In the genomic region with DNA sequence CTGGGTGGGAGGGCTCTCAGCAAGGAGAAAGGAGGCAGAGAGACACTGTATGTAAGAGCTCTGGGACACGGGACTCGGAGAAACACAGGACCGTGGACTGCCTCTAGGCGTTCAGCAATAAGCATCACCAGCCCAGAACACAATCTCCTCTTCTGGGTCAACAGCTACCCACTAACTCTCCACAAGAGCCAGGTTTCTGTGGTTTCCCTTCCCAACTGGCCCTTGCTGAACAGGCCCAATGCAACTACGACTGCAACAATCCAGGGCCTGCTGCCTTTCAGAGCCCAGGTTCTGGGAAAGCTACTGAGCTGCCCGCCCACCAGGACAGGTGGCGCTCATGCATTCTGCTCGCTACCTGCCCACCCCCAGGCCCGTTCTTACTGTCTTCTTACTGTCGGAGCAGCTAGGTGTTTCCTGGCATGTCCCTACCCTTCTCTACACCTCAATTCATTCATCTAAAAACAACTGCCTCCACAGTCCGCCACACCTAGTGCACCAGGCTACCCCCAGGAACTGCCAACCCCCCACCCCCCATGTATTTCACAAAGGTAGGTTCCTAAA, we compare ENCODE assay signal across 8 mouse cellular contexts. TPM values are rescaled to one million over a fixed set of nuclear protein-coding genes. Genes with fewer than 3 reads are reported as not detected.
DNase-seq lines count a peak whose midpoint lies in the region; ATAC-seq and TF ChIP-seq lines count a peak whose summit lies in the region.

No protein-coding gene starts in this region.

- DNase-seq in kidney, adult 11 months, result no peak
- DNase-seq in c-Kit-positive CD71-positive TER-119-positive erythroid progenitor cells, embryonic 14.5 days (ENCODE audit: low spot score), result no peak
- no peak for DNase-seq in urinary bladder, postnatal 10 days (ENCODE audit: low spot score)
- DNase-seq in layer of hippocampus, postnatal 14 days (ENCODE audit: low spot score in 2 of 2), result no peak

- H3K4me1 ChIP-seq in kidney, embryonic 15.5 days, result peaks cover 23% of the 10 kb centered on the region
- H3K4me1 ChIP-seq in bone marrow, adult 2 months (ENCODE audit: control insufficient read depth, insufficient read depth, low read length), result no peaks in the 10 kb centered on the region; the same call in 1 of the 2 replicates
- peaks cover 17% of the 10 kb centered on the region for H3K4me1 ChIP-seq in forebrain, embryonic 15.5 days
- peaks cover 27% of the 10 kb centered on the region for H3K4me1 ChIP-seq in liver, embryonic 16.5 days (ENCODE audit: control insufficient read depth, low read depth, low read length)

- 74% methylated on average over 11 of the region's 11 CpGs for WGBS in kidney, embryonic 15.5 days
- 72% methylated on average over 11 of the region's 11 CpGs for WGBS in bone marrow, adult 2 months
- 77% methylated on average over 11 of the region's 11 CpGs for WGBS in forebrain, embryonic 15.5 days
- WGBS in liver, embryonic 16.5 days (ENCODE audit: insufficient replicate concordance), result 71% methylated on average over 11 of the region's 11 CpGs

- peak overlapping the region; percentile 78 for H3K27ac ChIP-seq in kidney, embryonic 15.5 days
- peak overlapping the region; percentile 94 for H3K27ac ChIP-seq in bone marrow, adult 2 months (ENCODE audit: control insufficient read depth, insufficient read depth, low read depth, low read length, poor library complexity)
- peak overlapping the region; percentile 55; the same call in 1 of the 2 replicates for H3K27ac ChIP-seq in forebrain, embryonic 15.5 days (replicated peaks)
- H3K27ac ChIP-seq in liver, embryonic 16.5 days (ENCODE audit: low read length), result peak overlapping the region; percentile 96

- TF ChIP-seq CTCF in bone marrow, adult 2 months (IDR thresholded peaks at IDR 0.05; ENCODE audit: control insufficient read depth, insufficient read depth, low read length), result no peak

- no peaks in the 10 kb centered on the region for H3K36me3 ChIP-seq in kidney, embryonic 15.5 days
- H3K36me3 ChIP-seq in forebrain, embryonic 15.5 days, result 0 out of 2 replicates have a peak, but pooled peaks cover 3% of the 10 kb centered on the region
- H3K36me3 ChIP-seq in liver, embryonic 16.5 days (ENCODE audit: control insufficient read depth, insufficient read depth), result no peaks in the 10 kb centered on the region

- H3K27me3 ChIP-seq in kidney, embryonic 15.5 days, result peaks cover 19% of the 10 kb centered on the region
- no peaks in the 10 kb centered on the region for H3K27me3 ChIP-seq in forebrain, embryonic 15.5 days
- H3K27me3 ChIP-seq in liver, embryonic 16.5 days (ENCODE audit: control insufficient read depth, insufficient read depth, low read depth, low read length), result peaks cover 5% of the 10 kb centered on the region

- no peak for ATAC-seq in kidney, embryonic 15.5 days (replicated peaks; ENCODE audit: low FRiP score)
- no peak for ATAC-seq in forebrain, embryonic 15.5 days (replicated peaks)
- no peak for ATAC-seq in liver, embryonic 16.5 days (ENCODE audit: low read depth)

- H3K4me3 ChIP-seq in kidney, embryonic 15.5 days (replicated peaks), result peak overlapping the region; percentile 64
- H3K4me3 ChIP-seq in bone marrow, adult 2 months (replicated peaks; ENCODE audit: control insufficient read depth, low read depth, low read length), result peak overlapping the region; percentile 67
- peak overlapping the region; percentile 66 for H3K4me3 ChIP-seq in forebrain, embryonic 15.5 days
- peak overlapping the region; percentile 72 for H3K4me3 ChIP-seq in liver, embryonic 16.5 days (ENCODE audit: low read depth, low read length)

- H3K4me2 ChIP-seq in kidney, embryonic 15.5 days, result peak overlapping the region; percentile 84
- H3K4me2 ChIP-seq in forebrain, embryonic 15.5 days (replicated peaks), result peak overlapping the region; percentile 91
- peak overlapping the region; percentile 88 for H3K4me2 ChIP-seq in liver, embryonic 16.5 days (ENCODE audit: low read depth, low read length)

- no peaks in the 10 kb centered on the region for H3K9me3 ChIP-seq in kidney, embryonic 15.5 days (replicated peaks)
- H3K9me3 ChIP-seq in forebrain, embryonic 15.5 days, result no peaks in the 10 kb centered on the region
- no peaks in the 10 kb centered on the region for H3K9me3 ChIP-seq in liver, embryonic 16.5 days (replicated peaks; ENCODE audit: control insufficient read depth, low read length)

- peak overlapping the region; percentile 35; the same call in 1 of the 2 replicates for H3K9ac ChIP-seq in kidney, embryonic 15.5 days
- H3K9ac ChIP-seq in forebrain, embryonic 15.5 days (replicated peaks), result peak overlapping the region; percentile 56
- H3K9ac ChIP-seq in liver, embryonic 16.5 days (ENCODE audit: low read depth, low read length), result peak overlapping the region; percentile 92

- TF ChIP-seq POLR2A in bone marrow, adult 2 months (IDR thresholded peaks at IDR 0.05; ENCODE audit: borderline replicate concordance, control insufficient read depth, low read depth, low read length), result no peak

RNA-seq across cellular contexts. Expression of a gene that starts 35.5 kb away (rescaled TPM):
- 29.3 and 31.0 TPM in 2 replicates for polyA plus RNA-seq in kidney, embryonic 15.5 days (2015; fragmentation: Nextera tagmentation; extraction: Ambion mirVana)
- 104 and 140 TPM in 2 replicates for polyA plus RNA-seq in bone marrow, adult 2 months (2011; ENCODE audit: insufficient read depth, insufficient read length, low replicate concordance, missing spikeins)
- 6.6 TPM in 2 replicates for polyA plus RNA-seq in forebrain, embryonic 15.5 days (2015; fragmentation: Nextera tagmentation; extraction: Ambion mirVana)
- polyA plus RNA-seq in liver, embryonic 16.5 days (2015; fragmentation: Nextera tagmentation; extraction: Ambion mirVana), result 33.1 and 35.2 TPM in 2 replicates
- 1 to 10 TPM; 6.1 to 6.4 TPM for total RNA-seq in layer of hippocampus, postnatal 14 days (2021)

RNA-seq across cellular contexts. Expression of a gene that starts 44.0 kb away (rescaled TPM):
- polyA plus RNA-seq in kidney, embryonic 15.5 days (2015; fragmentation: Nextera tagmentation; extraction: Ambion mirVana), result 2.9 and 3.0 TPM in 2 replicates
- polyA plus RNA-seq in bone marrow, adult 2 months (2011; ENCODE audit: insufficient read depth, insufficient read length, low replicate concordance, missing spikeins), result 16.8 and 22.5 TPM in 2 replicates
- polyA plus RNA-seq in forebrain, embryonic 15.5 days (2015; fragmentation: Nextera tagmentation; extraction: Ambion mirVana), result 3.6 TPM in 2 replicates
- polyA plus RNA-seq in liver, embryonic 16.5 days (2015; fragmentation: Nextera tagmentation; extraction: Ambion mirVana), result 1.2 TPM in 2 replicates
- 10 to 100 TPM; 12.8 to 15.1 TPM for total RNA-seq in layer of hippocampus, postnatal 14 days (2021)

Comparison
In these comparisons a context has a peak if more than half of its experiments do, and no peak if none do; other contexts are left out.
1. H3K9ac ChIP-seq: peak in every context shown above with its lines; median percentile 92 in liver, embryonic 16.5 days; 56 in forebrain, embryonic 15.5 days; 35 in kidney, embryonic 15.5 days.